Mouse (Mus musculus) NIH3T3 (cell line): ENCODE measurements around the gene Klhl36.

ENCODE experiments used
- DNase-seq: peaks from one replicate; pipeline ENCODE4 v3.0.0-alpha.2; 2012; ENCODE audit warnings: low read depth

Klhl36 gene

DNA sequence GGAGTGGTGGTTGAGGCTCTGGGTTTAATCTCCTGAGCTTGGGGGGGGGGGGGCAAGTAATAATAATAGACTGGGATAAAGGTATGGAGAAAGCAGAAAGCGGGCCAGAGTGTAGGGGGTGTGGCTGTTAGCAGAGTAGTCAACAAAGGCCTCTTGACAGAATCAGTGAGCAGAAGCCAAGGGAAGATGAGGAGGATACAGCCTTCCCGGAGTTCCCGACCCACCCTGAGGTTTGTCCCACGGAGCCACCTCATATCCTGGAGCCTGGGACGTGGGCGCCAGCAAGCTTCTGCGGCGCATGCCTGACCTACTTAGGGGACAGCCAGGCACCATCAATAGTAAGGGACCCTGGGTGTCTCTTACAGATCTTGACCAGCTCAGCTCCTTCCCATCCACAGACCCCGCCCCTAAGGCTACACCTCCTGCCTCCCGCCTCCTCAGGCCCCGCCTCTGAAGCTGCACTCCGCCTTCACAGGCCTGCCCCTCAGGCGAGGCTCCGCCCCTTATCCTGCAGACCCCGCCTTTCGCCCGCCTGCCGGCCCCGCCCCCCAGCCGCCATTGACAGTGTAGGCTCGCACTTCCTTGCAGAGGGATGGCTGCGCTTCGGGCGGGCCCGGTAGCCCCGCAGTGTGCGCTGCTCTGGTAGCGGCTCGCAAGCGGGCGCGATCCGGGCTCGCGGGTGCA lies at the start of gene Klhl36:
TSS of gene Klhl36 (plus strand) at position 561 of the 684 bp plus-strand sequence.
- peak; percentile 97 for DNase-seq

DNA sequence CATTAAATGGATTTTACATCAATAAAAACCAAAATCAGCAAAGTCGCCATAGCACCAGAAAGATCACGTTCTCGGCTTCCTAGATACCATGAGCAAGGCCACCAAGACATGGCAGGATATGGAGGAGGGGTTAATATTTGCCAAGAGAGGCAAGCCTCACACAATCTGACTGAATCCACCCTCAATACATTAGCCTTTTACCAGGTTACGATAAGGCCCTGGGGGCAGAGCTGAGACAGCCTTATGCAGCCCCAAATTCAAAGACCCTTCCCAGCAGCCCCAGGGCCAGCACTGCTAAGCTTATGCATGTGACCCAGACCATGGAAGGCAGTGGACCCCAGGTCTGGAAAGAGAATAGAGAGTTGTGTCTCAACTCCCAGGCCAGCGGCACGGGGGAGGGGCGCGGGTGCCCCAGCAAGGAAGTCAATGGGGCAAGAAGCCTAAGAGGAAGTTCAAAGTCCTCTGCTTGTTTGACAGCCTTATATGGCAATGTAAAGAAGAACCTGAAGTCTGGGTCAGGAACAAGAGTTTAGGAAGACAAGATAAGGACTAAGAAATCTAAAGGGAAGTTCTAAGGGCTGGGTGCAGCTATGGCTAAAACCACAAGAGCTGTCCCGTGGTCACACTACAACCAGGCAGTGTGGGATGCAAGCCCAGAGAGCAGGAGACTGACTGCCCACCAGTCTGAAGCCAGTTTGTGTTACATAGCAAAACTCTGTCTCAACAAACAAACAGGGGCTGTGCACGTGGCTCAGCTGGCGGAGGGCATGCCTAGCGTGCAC lies 49.2 kb upstream of the Klhl36 start:
- no peak for DNase-seq

DNA sequence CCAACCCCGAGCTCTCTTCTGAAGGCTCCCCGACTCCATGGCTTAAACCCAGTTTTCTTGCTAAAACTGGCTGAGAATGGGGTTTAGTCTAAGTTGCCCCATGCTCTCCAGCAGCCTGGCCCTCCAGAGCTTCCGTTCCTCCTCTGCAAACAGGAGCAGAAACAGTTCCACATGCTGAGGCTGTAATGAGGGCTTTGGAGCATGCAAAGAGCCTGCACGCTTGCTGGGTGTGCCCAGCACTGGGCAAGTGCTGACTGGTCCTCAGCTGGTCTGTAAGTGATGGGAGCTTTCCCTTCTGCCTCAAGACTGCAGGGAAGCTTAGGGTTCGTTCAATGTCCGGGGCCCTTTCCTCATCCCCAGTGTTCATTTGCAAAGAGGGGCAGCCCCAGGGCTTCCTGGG lies 45.8 kb upstream of the Klhl36 start:
- no peak for DNase-seq

DNA sequence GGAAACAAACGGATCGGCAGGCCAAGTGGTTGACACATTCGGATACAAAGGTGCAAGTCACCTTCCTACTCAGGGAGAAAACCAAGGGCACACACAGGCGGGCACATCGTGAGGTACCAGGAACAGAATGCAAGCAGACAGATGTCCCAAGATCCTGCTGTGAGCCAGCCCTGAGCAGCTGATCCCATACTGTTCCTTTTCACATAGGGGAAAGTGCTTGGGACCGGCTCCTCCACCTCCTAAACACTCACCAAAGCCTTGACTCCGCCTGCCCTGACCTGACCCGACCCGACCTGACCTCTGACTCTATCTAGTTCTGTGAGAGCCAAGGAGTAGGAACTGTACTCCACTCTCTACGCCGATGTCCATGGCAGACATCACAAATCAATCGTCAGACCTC lies 44.6 kb upstream of the Klhl36 start:
- no peak for DNase-seq

DNA sequence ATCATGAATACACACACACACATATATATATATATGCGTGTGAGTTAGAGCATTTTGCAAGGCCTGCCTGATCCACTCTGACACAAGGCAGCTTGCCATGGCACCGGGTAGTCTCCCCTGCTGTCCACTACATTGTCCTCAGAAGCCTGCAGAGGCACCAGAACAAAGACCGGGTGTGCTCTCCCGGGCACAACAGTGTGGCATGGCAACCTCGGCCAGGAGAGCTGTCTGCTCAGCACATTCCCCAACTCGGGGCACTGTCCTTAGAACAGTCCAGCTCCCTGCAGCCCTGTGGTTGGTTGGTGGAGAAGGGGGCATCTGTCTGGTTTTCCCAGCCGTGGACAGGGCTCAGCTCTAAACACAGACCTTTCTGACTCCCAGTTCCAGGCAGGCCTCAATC lies 42.8 kb upstream of the Klhl36 start:
- no peak for DNase-seq

DNA sequence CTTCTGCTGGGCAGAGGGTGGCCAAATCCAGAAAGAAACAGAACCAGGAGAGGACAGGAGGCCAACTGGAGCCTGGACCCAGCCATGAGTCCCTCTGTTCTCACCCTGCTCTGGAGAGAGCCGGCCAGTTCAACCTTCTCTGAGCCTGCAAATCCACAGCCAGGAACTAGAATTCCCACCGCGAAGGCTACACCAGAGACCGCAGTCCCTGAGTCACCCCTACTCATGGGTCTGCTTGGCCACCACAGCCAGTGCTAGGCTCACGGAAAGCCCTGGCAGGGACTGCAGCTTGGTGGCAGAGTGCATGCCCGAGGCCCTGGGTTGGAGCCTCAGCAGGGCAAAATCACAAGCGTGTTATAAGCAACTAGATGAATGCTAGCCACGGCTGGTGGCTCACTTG lies 42.1 kb upstream of the Klhl36 start:
- DNase-seq: no peak

DNA sequence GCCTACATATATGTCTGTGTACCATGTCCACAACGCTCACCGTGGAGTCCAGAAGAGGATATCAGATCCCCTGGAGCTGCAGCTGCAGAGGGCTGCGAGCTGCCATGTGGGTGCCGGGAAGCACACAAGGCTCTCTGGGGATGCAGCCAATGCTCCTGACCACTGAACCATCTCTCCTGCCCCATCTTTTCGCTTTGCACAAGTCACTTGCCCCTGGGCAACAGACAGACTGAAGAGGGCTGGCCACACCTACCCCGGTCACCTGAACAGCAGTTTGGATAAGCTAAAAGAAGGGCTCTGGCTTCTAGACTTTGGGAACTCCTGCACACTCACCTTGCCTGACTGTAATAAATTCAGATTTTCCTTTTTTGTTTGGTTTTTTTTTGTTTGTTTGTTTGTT lies 40.4 kb upstream of the Klhl36 start:
- DNase-seq: no peak

DNA sequence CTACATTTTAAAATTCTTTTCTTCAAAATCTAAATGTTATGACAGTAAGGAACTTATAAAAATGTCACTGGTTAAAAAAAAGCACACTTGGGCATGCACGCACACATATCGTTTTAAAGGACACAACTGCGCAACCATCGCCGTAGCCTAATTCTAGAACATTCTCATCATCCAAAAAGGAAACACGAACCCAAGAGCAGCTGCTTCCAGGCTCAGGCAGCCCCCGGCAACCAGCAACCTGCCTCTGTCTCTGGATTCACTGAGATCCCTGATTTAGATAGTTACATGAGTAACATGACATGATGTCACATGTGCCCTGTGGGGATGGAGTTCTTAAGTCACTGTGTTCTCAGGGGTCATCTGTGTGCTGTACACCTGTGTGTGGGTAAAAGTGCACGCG lies 38.8 kb upstream of the Klhl36 start:
- DNase-seq: no peak

DNA sequence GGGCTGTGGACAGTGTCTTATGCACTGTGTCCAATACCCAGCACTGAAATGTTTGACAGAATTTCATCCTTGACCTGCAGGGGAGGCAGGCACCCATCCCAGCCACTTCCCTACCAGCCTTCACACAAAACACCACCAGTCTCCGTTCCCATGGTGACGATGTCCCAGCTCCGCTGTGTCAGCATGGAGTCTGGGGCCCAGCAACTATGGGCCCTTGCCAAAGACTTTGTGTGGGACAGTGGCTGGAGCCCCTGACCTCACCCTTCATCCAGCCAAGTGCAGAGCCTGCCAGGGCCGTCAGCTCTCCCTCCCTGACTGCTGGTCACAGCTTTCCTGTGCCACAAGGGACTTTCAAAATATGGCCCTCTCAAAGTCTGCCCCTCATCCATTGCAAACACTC lies 38.0 kb upstream of the Klhl36 start:
- no peak for DNase-seq

DNA sequence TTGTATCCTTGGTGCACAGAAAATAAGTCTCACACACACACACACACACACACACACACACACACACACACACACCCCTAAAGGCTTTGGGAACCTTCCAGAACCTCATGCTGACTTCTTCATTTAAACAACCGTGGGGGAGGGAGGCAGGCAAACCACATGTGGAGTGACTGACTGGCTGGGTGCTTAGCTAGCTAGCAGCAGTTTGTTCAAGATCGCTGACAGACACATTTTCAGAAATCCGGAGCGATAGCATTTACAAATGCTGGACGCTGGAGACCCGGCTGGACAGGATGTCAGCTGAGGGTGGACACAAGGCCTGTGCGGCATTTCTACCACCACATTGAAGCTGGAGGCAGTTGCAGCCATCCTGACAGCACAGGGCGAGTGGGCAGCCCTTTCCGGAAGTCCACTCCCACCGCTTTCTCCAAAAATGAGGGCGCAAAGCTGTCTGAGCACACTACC lies 37.2 kb upstream of the Klhl36 start:
- DNase-seq: peak; percentile 78

DNA sequence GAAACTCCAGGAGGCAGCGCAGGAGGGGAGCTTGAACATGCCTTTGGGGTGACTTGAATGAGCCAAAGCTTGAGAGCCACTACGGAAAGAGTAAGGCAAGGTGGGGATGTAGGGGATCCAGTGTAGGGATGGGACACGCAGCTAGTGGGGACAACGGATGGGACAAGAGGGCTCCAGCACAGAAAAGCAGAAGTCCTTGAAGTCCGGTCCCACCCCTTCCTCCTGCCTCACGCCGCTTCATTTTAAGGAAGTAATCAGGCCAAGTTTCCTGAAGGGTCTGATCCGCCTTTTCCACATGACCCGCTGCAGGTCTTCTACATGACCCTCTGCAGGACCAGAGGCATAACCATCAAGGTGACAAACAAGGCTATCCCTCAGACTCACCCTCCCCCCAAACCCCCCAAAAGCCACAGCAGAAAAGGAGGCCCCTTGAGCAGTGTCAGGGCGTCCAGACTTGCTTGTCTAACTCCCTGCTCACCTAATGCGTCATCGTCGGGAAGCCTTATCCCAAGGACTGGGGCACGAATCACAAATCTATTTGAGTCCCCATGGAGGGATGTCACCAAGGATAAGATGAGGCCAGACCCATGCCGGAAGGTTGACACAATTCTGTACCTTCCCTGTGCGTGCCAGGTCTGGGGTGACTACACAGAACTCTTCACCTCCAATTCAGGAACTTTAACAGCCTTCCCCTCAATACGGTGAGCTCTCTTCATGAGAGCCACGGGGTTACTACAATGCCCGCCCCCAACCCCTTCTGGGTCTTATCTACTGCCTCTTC lies 35.9 kb upstream of the Klhl36 start:
- DNase-seq: no peak

DNA sequence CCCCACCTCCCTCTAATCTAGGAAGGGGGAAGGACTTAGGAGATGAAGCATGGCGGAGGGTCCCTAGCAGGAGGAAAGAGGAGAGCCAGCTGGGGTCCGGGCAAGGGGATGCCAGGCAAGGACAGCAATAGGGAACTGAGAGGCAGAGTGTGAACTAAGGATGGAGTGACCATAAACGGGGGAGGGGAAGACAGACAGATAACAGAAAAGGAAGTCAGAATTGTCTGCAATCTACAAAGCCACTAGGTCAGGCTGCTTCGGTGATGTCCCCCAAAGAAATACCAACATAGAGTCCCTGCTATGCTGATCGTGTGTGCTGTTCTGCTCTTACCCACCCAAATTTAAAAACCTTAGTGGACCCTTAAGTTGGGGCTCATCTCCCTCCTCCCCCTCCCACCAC lies 35.1 kb upstream of the Klhl36 start:
- DNase-seq: no peak

DNA sequence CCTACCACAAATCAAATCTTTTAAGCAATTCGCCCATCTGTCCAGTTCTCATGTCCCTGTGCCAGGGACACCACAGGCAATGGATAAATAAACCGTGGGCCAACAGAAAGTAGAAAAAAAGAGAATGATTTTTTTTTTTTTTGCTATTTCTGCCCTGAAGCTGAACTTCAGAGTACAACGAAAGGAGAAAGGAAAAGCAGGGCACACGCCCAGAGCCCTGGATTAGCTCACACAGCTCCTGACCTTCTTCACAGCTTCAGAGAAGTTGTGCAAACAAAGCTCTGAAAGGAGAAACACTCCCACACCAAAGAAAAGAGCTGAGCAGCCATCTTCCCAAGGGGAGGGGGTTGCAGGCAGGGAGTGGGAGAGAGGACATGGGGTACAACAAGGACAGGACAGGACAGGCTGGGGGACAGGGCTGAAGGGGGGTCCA lies 34.3 kb upstream of the Klhl36 start:
- DNase-seq: no peak

DNA sequence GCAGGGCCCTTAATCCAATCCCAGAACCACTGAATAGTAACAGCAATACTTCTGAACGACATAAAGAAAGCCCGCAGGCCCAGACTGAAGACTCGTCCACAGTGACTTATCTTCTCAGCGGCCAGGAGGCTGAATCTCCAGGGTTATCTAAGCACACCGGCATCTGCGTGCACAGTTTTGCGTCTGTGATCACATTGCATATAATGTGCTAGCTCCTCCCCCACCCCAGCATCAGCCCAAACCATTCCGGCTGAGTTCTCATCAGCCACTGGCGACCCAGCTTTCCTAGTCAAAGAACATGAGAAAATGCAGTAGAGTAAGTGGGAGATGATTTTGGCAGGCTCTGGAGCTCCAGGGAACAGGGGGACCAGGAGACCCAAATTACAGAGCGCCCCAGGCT lies 33.1 kb upstream of the Klhl36 start:
- no peak for DNase-seq

DNA sequence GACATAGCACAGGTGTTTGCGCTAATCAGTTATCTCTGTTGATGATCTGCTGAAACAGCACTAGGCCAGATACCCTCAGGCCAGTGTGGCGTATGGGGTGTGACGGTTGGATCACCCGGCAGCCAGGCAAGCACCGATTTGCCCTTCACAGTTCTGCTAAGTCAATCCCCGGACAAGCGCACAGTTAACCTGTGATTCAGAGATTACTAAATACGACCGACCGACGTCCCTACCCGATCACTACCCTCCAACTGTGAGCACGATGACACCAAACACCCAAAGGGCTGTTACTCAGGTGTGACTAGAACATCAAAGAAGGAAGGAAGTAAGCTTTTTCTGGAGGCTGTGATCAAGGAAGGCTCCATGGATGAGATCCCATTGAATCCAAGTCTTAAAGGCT lies 32.6 kb upstream of the Klhl36 start:
- no peak for DNase-seq

DNA sequence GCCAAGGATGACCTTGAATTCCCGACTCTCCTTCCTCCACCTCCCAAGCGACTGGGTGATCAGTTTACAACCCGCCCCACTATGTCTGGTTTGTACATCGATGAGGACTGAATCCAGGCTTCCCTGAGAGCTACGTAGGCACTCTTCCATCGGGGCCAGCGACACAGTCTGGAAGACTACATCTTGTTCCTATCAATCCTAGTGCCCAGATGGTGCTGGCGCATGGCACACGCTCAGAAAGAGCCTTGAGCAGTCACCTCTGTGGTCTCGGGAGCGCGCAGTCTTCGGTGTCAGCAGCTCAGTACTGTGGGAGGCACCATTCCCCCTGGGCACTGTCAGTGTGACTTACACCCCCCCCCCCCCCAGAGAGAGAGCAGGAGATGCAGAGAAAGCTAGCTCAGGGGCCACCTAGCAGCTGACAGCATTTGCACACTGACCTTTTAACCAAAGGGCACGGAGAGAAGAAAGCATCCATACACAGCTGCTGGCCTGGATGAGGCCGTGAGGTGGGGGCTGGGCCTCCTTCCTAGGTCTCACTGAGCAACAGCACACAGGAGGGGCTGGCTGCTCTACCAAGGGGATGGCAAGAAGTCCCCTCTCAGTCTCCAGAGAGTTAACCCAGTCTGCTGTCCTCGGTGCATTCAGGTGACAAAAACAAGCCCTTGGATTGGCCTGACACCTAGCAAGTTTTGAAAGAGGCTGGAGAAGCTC lies 32.0 kb upstream of the Klhl36 start:
- DNase-seq: no peak

DNA sequence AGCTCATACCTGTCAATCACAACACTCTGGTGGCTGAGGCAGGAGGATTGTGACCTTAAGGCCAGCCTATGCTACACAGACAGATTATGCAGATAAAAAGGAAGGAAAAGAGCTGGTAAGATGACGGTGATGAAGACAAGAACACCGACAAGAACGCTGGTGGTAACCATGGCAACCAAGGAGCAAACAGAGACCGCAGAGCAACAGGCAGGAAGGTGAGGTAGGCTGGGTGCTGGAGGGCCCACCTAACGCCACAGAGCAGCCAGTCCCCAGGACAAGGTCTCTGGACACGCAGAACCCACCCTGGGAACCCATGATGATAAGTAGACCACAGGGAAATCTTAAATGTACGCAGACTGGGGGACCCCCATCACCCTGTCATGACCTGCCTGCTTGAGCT lies 31.5 kb upstream of the Klhl36 start:
- DNase-seq: no peak

DNA sequence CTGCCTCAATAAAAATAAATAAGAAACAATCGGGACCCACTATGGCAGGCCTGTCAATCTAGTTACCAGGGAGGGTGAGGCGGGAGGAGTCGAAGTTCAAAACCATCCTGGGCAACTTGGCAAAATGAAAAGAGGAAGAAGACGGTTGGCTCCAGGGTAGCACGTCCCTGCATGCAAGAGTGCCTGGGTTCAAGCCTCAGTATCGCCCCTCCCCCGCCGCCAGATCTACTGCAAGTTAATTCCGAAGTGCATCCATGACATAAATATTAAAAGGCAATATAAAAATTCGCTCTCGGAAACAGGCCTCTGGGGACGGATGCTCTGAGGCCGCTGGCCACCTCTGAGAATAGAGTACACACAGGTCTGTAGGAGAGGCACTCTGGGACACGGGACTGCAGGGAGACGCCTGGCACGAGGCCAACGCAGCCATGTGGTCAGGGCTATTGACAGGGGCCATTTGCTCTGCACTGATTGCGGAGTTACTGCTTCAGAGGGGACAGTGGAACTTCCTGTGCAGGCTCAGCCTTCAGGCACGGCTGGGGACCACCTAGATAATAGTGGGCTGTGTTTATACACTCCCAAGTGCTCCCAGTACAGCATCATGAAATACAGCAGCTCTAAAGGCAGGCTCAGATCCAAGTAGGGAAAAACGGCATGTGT lies 30.6 kb upstream of the Klhl36 start:
- DNase-seq: peak; percentile 31

DNA sequence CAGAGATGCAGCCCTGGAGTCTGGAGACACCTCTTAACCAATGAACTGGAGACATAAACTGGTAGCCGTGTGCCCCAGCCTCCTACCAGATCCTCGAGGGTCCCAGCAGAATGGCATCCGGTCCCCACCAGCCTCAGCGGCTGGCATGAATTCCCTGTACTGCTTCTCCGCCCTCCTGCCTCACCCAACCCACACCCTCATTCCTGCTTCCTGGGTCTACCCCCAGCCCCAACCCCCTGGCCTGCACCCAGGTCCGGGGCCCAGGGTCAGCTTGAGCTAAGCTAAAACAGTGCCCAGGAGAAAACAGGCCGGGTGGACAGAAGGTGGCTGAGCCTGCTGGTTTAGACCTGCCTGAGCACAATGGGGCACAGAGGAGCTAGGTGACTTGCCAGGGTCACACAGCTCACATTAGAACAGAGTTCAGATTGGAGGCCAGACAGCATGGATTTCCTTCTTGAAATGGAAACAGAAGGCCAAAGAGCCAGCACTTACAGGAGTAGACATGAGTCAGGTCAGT lies 29.9 kb upstream of the Klhl36 start:
- DNase-seq: no peak

DNA sequence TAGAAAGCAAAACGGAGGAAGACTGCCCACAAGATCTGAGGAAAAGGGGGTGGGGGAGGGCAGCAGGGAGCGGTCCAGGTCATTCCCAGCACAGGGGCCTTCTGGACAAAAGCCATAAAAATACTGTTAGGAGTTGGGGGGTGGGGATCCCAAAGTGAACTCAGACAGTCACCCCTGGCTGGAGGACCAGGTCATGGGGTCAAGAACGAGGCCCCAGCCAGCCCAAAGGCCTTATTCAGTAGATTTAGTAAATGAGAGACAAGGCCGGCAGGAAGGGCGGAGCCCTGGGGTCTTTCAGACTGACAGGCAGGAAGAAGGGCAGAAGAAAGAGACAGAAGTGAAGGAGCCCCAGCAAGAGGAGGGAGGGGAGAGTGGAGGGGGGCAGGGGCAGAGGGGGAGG lies 29.1 kb upstream of the Klhl36 start:
- no peak for DNase-seq

DNA sequence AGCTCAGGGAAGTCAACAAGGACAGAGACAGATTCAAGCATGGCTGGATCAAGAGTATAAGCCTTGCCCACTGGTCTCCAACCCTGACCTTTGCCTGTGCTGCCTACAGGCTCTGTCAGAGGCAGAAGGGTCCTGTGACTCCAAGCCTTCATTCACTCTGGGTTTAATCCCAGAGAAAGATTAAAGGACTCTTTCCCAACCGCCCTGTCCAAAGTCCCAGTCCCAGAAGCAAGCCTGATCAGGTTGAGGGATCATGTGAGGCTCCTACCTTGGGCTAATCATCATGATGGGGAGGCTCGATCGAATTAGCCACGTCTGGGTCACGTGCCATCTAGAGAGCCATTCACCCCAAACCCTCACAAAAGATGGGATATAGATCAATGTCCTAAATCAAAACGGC lies 27.4 kb upstream of the Klhl36 start:
- DNase-seq: no peak
